Mouse (Mus musculus) hindbrain, postnatal 0 days (tissue): Measurements from ENCODE around the gene Adam1b. TPM values are rescaled to one million over a fixed set of nuclear protein-coding genes. Genes with fewer than 3 reads are reported as not detected.

Experiments
- ATAC-seq: fragments of 200-750 bp; cut with Nextera tagmentation; 2 replicates; pipeline ENCODE4 v1.8.0; 2017; ENCODE audit warnings: mild to moderate bottlenecking, moderate TSS enrichment, moderate library complexity
- DNase-seq: peaks from one replicate; pipeline ENCODE4 v3.0.0-alpha.2; 2015; ENCODE audit warnings: low spot score
- H3K27ac ChIP-seq: fragments of 300-500 bp; sonication (generic); 2 replicates; pipeline ENCODE4 v1.5.1; 2014; ENCODE audit warnings: mild to moderate bottlenecking
- H3K27me3 ChIP-seq: fragments of 300-500 bp; sonication (generic); 2 replicates; pipeline ENCODE4 v1.6.1; 2014; ENCODE audit warnings: low read length, mixed read lengths; ENCODE audit not compliant: insufficient read depth
- H3K36me3 ChIP-seq: fragments of 300-500 bp; sonication (generic); 2 replicates; pipeline ENCODE4 v1.6.1; 2014; ENCODE audit warnings: low read length, mixed read lengths; ENCODE audit not compliant: insufficient read depth
- H3K4me1 ChIP-seq: fragments of 300-500 bp; sonication (generic); 2 replicates; pipeline ENCODE4 v1.6.1; 2014; ENCODE audit warnings: antibody characterized with exemption, low read length, mixed read lengths; ENCODE audit not compliant: insufficient read depth
- H3K4me2 ChIP-seq: fragments of 300-500 bp; sonication (generic); 2 replicates; pipeline ENCODE4 v1.6.1; 2014; ENCODE audit warnings: low read depth, mild to moderate bottlenecking, low read length, moderate library complexity, mixed read lengths
- H3K4me3 ChIP-seq: fragments of 300-500 bp; sonication (generic); 2 replicates; pipeline ENCODE4 v1.5.1; 2014; ENCODE audit warnings: low read length
- H3K9ac ChIP-seq: fragments of 300-500 bp; sonication (generic); replicated peaks from 2 replicates; pipeline ENCODE4 v1.6.1; 2014; ENCODE audit warnings: mild to moderate bottlenecking, low read length, moderate library complexity, mixed read lengths
- H3K9me3 ChIP-seq: fragments of 300-500 bp; sonication (generic); 2 replicates; pipeline ENCODE4 v1.6.1; 2016; ENCODE audit warnings: low read length, mixed read lengths
- CTCF ChIP-seq: IDR thresholded peaks from 2 replicates; pipeline ENCODE4 v1.5.1; 2016; ENCODE audit warnings: antibody characterized with exemption, control low read depth, low read depth
- WGBS: fragments of 180-500 bp; shearing (Covaris S2); extraction: QIAGEN DNeasy Blood & Tissue Kit; methylation state at CpG from one replicate; pipeline ENCODE4 v1.1.7; 2014; 5-methylcytosine and 5-hydroxymethylcytosine counted together
- polyA plus RNA-seq: library from polyadenylated mRNA; unstranded; fragments of >200 nt; fragmentation: Nextera tagmentation; extraction: Ambion mirVana; gene quantifications from 2 replicates; pipeline ENCODE4 v1.2.1, GENCODE M21; 2015
- total RNA-seq: library from RNA; depleted of rRNA; stranded (reverse); fragments of >200 nt; gene quantifications from 2 replicates; pipeline ENCODE4 v1.2.3, GENCODE M21; 2014; rRNA removed

Adam1b gene
- total and polyA plus RNA-seq, 2 experiments from 2014 or later, result not detected

- Histone ChIP-seq H3K4me2 (no peak overlapping the region), H3K4me1 (peaks cover 11% of the 10 kb centered on the region), H3K9me3 (no peaks in the 10 kb centered on the region), H3K4me3 (no peak overlapping the region), H3K27ac (no peak overlapping the region), H3K9ac (no peak overlapping the region), H3K27me3 (no peaks in the 10 kb centered on the region), H3K36me3 (peaks cover 6% of the 10 kb centered on the region; the same call in 1 of the 2 replicates)
- DNase-seq, result no peak
- no peak for ATAC-seq
- no peak for TF ChIP-seq CTCF
- 93% methylated on average over 13 of the region's 13 CpGs for WGBS
Measured at GRCm38 (mm10) chr5:121453743-121454502, 49.3 kb downstream of the Adam1b start.

- no peak for TF ChIP-seq CTCF
- Histone ChIP-seq H3K9ac (peak overlapping the region; percentile 87), H3K4me3 (peak overlapping the region; percentile 72), H3K36me3 (peaks cover 15% of the 10 kb centered on the region; the same call in 1 of the 2 replicates), H3K27me3 (no peaks in the 10 kb centered on the region), H3K27ac (peak overlapping the region; percentile 98), H3K4me1 (peaks cover 11% of the 10 kb centered on the region), H3K9me3 (no peaks in the 10 kb centered on the region), H3K4me2 (peak overlapping the region; percentile 82)
- WGBS, result 4% methylated on average over 9 of the region's 9 CpGs
- ATAC-seq (peak; percentile 33; the same call in 1 of the 2 replicates), DNase-seq (peak; percentile 47)
Measured at GRCm38 (mm10) chr5:121452906-121453305, 50.3 kb downstream of the Adam1b start.

- no peaks in the 10 kb centered on the region for H3K27me3 ChIP-seq
- no peaks in the 10 kb centered on the region for H3K9me3 ChIP-seq
- TF ChIP-seq CTCF, result peak; percentile 43
- peak within 1 kb of the TSS; percentile 82 for H3K4me2 ChIP-seq
- 3% methylated on average over 71 of the region's 97 CpGs for WGBS
- DNase-seq, result peak; percentile 98
- peak within 1 kb of the TSS; percentile 98 for H3K27ac ChIP-seq
- H3K4me3 ChIP-seq, result peak within 1 kb of the TSS; percentile 72
- H3K4me1 ChIP-seq, result peaks cover 11% of the 10 kb centered on the region
- H3K36me3 ChIP-seq, result peaks cover 20% of the 10 kb centered on the region
- peak within 1 kb of the TSS; percentile 87 for H3K9ac ChIP-seq
- peak; percentile 95 for ATAC-seq
Measured at GRCm38 (mm10) chr5:121452026-121452869, 51.0 kb downstream of the Adam1b start, which contains the start of gene Erp29. TSS of gene Erp29 (minus strand) at chr5:121452506.

GRCm38 (mm10) chr5:121451644-121452025, 51.6 kb downstream of the Adam1b start, which contains the start of gene Tmem116:
TSS of gene Tmem116 (plus strand) at chr5:121451893.
- peak within 1 kb of the TSS; percentile 98 for H3K27ac ChIP-seq
- no peak for TF ChIP-seq CTCF
- under 1% methylated on average over 17 of the region's 17 CpGs for WGBS
- peaks cover 26% of the 10 kb centered on the region for H3K36me3 ChIP-seq
- H3K4me3 ChIP-seq, result peak within 1 kb of the TSS; percentile 72
- ATAC-seq (no peak), DNase-seq (peak; percentile 62)
- H3K27me3 ChIP-seq, result no peaks in the 10 kb centered on the region
- no peaks in the 10 kb centered on the region for H3K9me3 ChIP-seq
- peaks cover 11% of the 10 kb centered on the region for H3K4me1 ChIP-seq
- H3K9ac ChIP-seq, result peak within 1 kb of the TSS; percentile 87
- peak within 1 kb of the TSS; percentile 82 for H3K4me2 ChIP-seq

- ATAC-seq (no peak), DNase-seq (peak; percentile 15)
- Histone ChIP-seq H3K4me2 (peak overlapping the region; percentile 82), H3K4me1 (peaks cover 11% of the 10 kb centered on the region), H3K27ac (peak overlapping the region; percentile 98), H3K9ac (peak overlapping the region; percentile 87), H3K36me3 (peaks cover 31% of the 10 kb centered on the region), H3K9me3 (no peaks in the 10 kb centered on the region), H3K4me3 (peak overlapping the region; percentile 72), H3K27me3 (no peaks in the 10 kb centered on the region)
- no peak for TF ChIP-seq CTCF
- 19% methylated on average over 8 of the region's 8 CpGs for WGBS
Measured at GRCm38 (mm10) chr5:121451203-121451602, 52.0 kb downstream of the Adam1b start.

- WGBS, result 76% methylated on average over 9 of the region's 9 CpGs
- peak overlapping the region; percentile 82 for H3K4me2 ChIP-seq
- peaks cover 11% of the 10 kb centered on the region for H3K4me1 ChIP-seq
- DNase-seq, result no peak
- H3K27me3 ChIP-seq, result no peaks in the 10 kb centered on the region
- TF ChIP-seq CTCF, result no peak
- H3K9me3 ChIP-seq, result no peaks in the 10 kb centered on the region
- no peak for ATAC-seq
- H3K36me3 ChIP-seq, result peaks cover 35% of the 10 kb centered on the region
- H3K9ac ChIP-seq, result no peak overlapping the region
- H3K4me3 ChIP-seq, result no peak overlapping the region
- no peak overlapping the region for H3K27ac ChIP-seq
Measured at GRCm38 (mm10) chr5:121450476-121450875, 52.8 kb downstream of the Adam1b start.

Other genes starting within 250 kb of the Adam1b start
- gene Trafd1, start 117.8 kb downstream of the Adam1b start, total RNA-seq, result 81.9 and 94.4 TPM in 2 replicates
- 107 and 108 TPM in 2 replicates for gene Trafd1, start 117.8 kb downstream of the Adam1b start, polyA plus RNA-seq
- gene Naa25, start 105.5 kb downstream of the Adam1b start, total RNA-seq, result 32.9 and 33.9 TPM in 2 replicates
- 37.5 and 38.3 TPM in 2 replicates for gene Naa25, start 105.5 kb downstream of the Adam1b start, polyA plus RNA-seq
- gene Tmem116, start 51.5 kb downstream of the Adam1b start, total RNA-seq, result 0.72 and 7.6 TPM in 2 replicates
- 2.3 and 2.6 TPM in 2 replicates for gene Tmem116, start 51.5 kb downstream of the Adam1b start, polyA plus RNA-seq
- 37.1 and 55.9 TPM in 2 replicates for gene Erp29, start 50.9 kb downstream of the Adam1b start, total RNA-seq
- gene Erp29, start 50.9 kb downstream of the Adam1b start, polyA plus RNA-seq, result 192 and 196 TPM in 2 replicates
- gene Adam1a, start 42.0 kb upstream of the Adam1b start, total RNA-seq, result 8.5 and 14.4 TPM in 2 replicates
- gene Adam1a, start 42.0 kb upstream of the Adam1b start, polyA plus RNA-seq, result 1.3 and 1.4 TPM in 2 replicates
- not detected in 2 replicates for gene Gm42878, start 42.0 kb upstream of the Adam1b start, total RNA-seq
- gene Gm42878, start 42.0 kb upstream of the Adam1b start, polyA plus RNA-seq, result not detected in 2 replicates
- gene Mapkapk5, start 42.5 kb upstream of the Adam1b start, total RNA-seq, result 51.0 and 57.6 TPM in 2 replicates
- 43.1 and 46.1 TPM in 2 replicates for gene Mapkapk5, start 42.5 kb upstream of the Adam1b start, polyA plus RNA-seq
- gene Aldh2, start 90.4 kb upstream of the Adam1b start, total RNA-seq, result 87.7 and 106 TPM in 2 replicates
- gene Aldh2, start 90.4 kb upstream of the Adam1b start, polyA plus RNA-seq, result 150 and 157 TPM in 2 replicates
- 1.7 and 3.7 TPM in 2 replicates for gene Acad12, start 115.5 kb upstream of the Adam1b start, total RNA-seq
- gene Acad12, start 115.5 kb upstream of the Adam1b start, polyA plus RNA-seq, result 1.6 and 2.2 TPM in 2 replicates
- gene Acad10, start 157.1 kb upstream of the Adam1b start, total RNA-seq, result 0.72 and 5.1 TPM in 2 replicates
- 1.2 and 1.4 TPM in 2 replicates for gene Acad10, start 157.1 kb upstream of the Adam1b start, polyA plus RNA-seq
- 41.2 and 41.7 TPM in 2 replicates for gene Brap, start 157.1 kb upstream of the Adam1b start, total RNA-seq
- 43.5 and 44.0 TPM in 2 replicates for gene Brap, start 157.1 kb upstream of the Adam1b start, polyA plus RNA-seq
- 86.8 and 118 TPM in 2 replicates for gene Atxn2, start 207.9 kb upstream of the Adam1b start, total RNA-seq
- 83.5 and 85.9 TPM in 2 replicates for gene Atxn2, start 207.9 kb upstream of the Adam1b start, polyA plus RNA-seq